Mouse (Mus musculus): ENCODE measurements around the gene Cass4. TPM values are rescaled to one million over a fixed set of nuclear protein-coding genes. Genes with fewer than 3 reads are reported as not detected.
A peak's percentile ranks its signal among the peaks of the same experiment; 100 is the strongest.

Cass4 gene
- total and polyA plus RNA-seq, 3 experiments, result 0.35 to 5.5 TPM; not detected in 1

GRCm38 (mm10) chr2:172439843-172440639, 46.4 kb downstream of the Cass4 start, which contains the start of gene Rtf2:
Rtf2 (plus strand) TSS chr2:172440556.
- peak within 1 kb of the TSS; percentile 66 to 96 for H3K4me3 ChIP-seq (ENCODE audit: control insufficient read depth in 1 of 2, insufficient read depth in 1 of 2, low read depth in 2 of 2, low read length in 2 of 2)
- peak within 1 kb of the TSS; percentile 91 for H3K9ac ChIP-seq (ENCODE audit: control insufficient read depth, low read depth, low read length, poor library complexity, severe bottlenecking)
- peaks cover 18% of the 10 kb centered on the region for H3K79me2 ChIP-seq (ENCODE audit: control insufficient read depth, insufficient read depth, low read length, poor library complexity)
- H3K36me3 ChIP-seq (ENCODE audit: control insufficient read depth in 1 of 2, insufficient read depth in 2 of 2, low read length in 2 of 2), result peaks cover 0 to 5% of the 10 kb centered on the region in 2 experiments; a peak in 2 of 4 replicates
- H3K27ac ChIP-seq (ENCODE audit: control insufficient read depth, low read depth, low read length), result peak within 1 kb of the TSS; percentile 74
- no peaks in the 10 kb centered on the region for H3K9me3 ChIP-seq (replicated peaks; ENCODE audit: insufficient read depth, low read length)
- H3K4me1 ChIP-seq (ENCODE audit: control insufficient read depth in 1 of 2, insufficient read depth in 2 of 2, low read length in 2 of 2), result peaks cover 3 to 7% of the 10 kb centered on the region in 2 experiments; a peak in 3 of 4 replicates
- DNase-seq (ENCODE audit: low read depth, low spot score), result peak; percentile 99
- no peaks in the 10 kb centered on the region for H3K27me3 ChIP-seq (ENCODE audit: control insufficient read depth in 1 of 2, insufficient read depth in 2 of 2, low read length in 2 of 2)
- TF ChIP-seq EP300 (IDR thresholded peaks at IDR 0.05; ENCODE audit: low read depth in 1 of 2, low read length in 2 of 2) (no peak), RCOR1 (IDR thresholded peaks at IDR 0.05; ENCODE audit: low read depth, low read length) (no peak), HCFC1 (IDR thresholded peaks at IDR 0.05; ENCODE audit: low read depth, low read length) (peak; percentile 94), NRF1 (IDR thresholded peaks at IDR 0.05; ENCODE audit: insufficient read depth, low read depth, low read length, poor library complexity, severe bottlenecking) (0 out of 2 replicates have a peak, but pooled peaks have one; percentile 42), SIN3A (IDR thresholded peaks at IDR 0.05; ENCODE audit: low read length) (peak; percentile 99), POLR2AphosphoS5 (IDR thresholded peaks at IDR 0.05; ENCODE audit: borderline replicate concordance, low read depth, low read length) (no peak), POLR2A (IDR thresholded peaks at IDR 0.05; ENCODE audit: control insufficient read depth in 1 of 2, insufficient read depth in 1 of 2, low read depth in 1 of 2, low read length in 2 of 2, poor library complexity in 1 of 2) (peak in 1 of 2 experiments; percentile 91; a peak in 2 of 4 replicates), TCF12 (IDR thresholded peaks at IDR 0.05; ENCODE audit: low read depth, low read length) (peak; percentile 24; the same call in 1 of the 2 replicates), UBTF (IDR thresholded peaks at IDR 0.05; ENCODE audit: borderline replicate concordance, insufficient read depth, low read depth, low read length) (no peak), GABPA (IDR thresholded peaks at IDR 0.05; ENCODE audit: low read depth, low read length) (no peak), ZMIZ1 (IDR thresholded peaks at IDR 0.05; ENCODE audit: low read depth, low read length) (no peak), MAX (IDR thresholded peaks at IDR 0.05; ENCODE audit: low read length) (peak; percentile 60), MYB (IDR thresholded peaks at IDR 0.05; ENCODE audit: low read depth, low read length) (no peak), GATA1 (IDR thresholded peaks at IDR 0.05; ENCODE audit: low read depth, low read length) (no peak), USF1 (IDR thresholded peaks at IDR 0.05; ENCODE audit: low read depth, low read length) (no peak), SMC3 (IDR thresholded peaks at IDR 0.05; ENCODE audit: low read depth, low read length) (no peak), USF2 (IDR thresholded peaks at IDR 0.05; ENCODE audit: borderline replicate concordance in 1 of 2, insufficient read depth in 1 of 2, low read depth in 1 of 2, low read length in 2 of 2) (no peak), CTCF (IDR thresholded peaks at IDR 0.05 in 2 of 3, conservative IDR thresholded peaks at IDR 0.05 in 1 of 3; ENCODE audit: control insufficient read depth in 1 of 3, insufficient read depth in 1 of 3, low read depth in 2 of 3, low read length in 3 of 3, poor library complexity in 1 of 3, severe bottlenecking in 1 of 3) (peak in 2 of 3 experiments; percentile 7 to 37; a peak in 2 of 6 replicates), TBP (IDR thresholded peaks at IDR 0.05; ENCODE audit: low read depth, low read length) (0 out of 2 replicates have a peak, but pooled peaks have one; percentile 40), CHD2 (IDR thresholded peaks at IDR 0.05; ENCODE audit: low read length) (no peak), MAFK (IDR thresholded peaks at IDR 0.05; ENCODE audit: borderline replicate concordance, low read depth, low read length) (no peak), ZNF384 (IDR thresholded peaks at IDR 0.05; ENCODE audit: low read depth, low read length) (peak; percentile 84), TAL1 (IDR thresholded peaks at IDR 0.05; ENCODE audit: low read length) (no peak), MEF2A (IDR thresholded peaks at IDR 0.05; ENCODE audit: extremely low read depth, insufficient replicate concordance, low read depth, low read length, poor library complexity, severe bottlenecking) (no peak), ELF1 (IDR thresholded peaks at IDR 0.05; ENCODE audit: low read depth, low read length) (peak; percentile 99), E2F4 (IDR thresholded peaks at IDR 0.05; ENCODE audit: borderline replicate concordance, low read depth, low read length) (no peak), NELFE (IDR thresholded peaks at IDR 0.05; ENCODE audit: low read depth, low read length) (peak; percentile 71), ZC3H11A (IDR thresholded peaks at IDR 0.05; ENCODE audit: low read depth, low read length) (no peak), MXI1 (IDR thresholded peaks at IDR 0.05; ENCODE audit: low read depth, low read length) (peak; percentile 78), MAZ (IDR thresholded peaks at IDR 0.05; ENCODE audit: low read depth, low read length) (peak; percentile 72), CHD1 (IDR thresholded peaks at IDR 0.05; ENCODE audit: low read depth, low read length) (no peak), ZKSCAN1 (IDR thresholded peaks at IDR 0.05; ENCODE audit: low read depth, low read length) (no peak), ETS1 (IDR thresholded peaks at IDR 0.05; ENCODE audit: low read depth, low read length) (no peak), POLR2AphosphoS2 (IDR thresholded peaks at IDR 0.05; ENCODE audit: low read length) (peak; percentile 60; the same call in 1 of the 2 replicates), BHLHE40 (IDR thresholded peaks at IDR 0.05; ENCODE audit: borderline replicate concordance, low read depth, low read length) (no peak)

Data from MEL (cell line).